Mouse (Mus musculus) thymus, postnatal 4 days (tissue): ENCODE results near the gene Cox8a.

ENCODE experiments used
- DNase-seq: peaks from one replicate; pipeline ENCODE4 v3.0.0; 2021

Cox8a gene

GRCm38 (mm10) chr19:7217162-7217925 lies at the start of gene Cox8a:
Gene Cox8a (minus strand): TSS chr19:7217616.
- DNase-seq: peak; percentile 88

- DNase-seq: peak; percentile 29
Observed at GRCm38 (mm10) chr19:7266421-7266831, 49.0 kb upstream of the Cox8a start.

GRCm38 (mm10) chr19:7265478-7266191 lies 48.2 kb upstream of the Cox8a start:
- peak; percentile 36 for DNase-seq

DNA sequence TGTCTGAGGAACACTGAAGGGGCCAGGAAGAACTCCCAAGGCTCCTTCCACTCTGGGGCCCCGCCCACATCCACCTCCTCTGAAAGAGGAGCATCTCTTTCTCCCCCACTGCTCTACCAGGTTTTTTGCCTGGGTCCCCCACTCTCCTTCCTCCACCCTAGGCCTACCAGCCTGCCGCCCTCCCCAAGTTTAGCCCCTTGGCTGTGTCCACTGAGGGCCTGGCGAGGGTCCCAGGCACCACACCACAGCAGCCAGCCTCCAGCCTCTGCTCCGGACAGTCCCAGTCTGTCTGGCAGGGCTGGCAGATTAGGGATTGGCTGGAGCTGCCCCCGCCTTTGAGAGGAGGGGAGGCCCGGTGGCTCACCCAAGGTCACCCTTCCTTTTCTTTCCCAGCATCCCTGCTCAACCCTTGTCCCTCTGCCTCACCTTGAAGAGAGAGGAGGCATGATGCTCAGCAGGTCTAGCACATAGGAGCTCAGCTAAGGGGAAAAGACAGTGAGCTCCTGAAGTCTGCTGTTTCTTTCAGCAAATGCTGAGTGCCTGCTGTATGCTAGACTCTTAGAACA lies 47.4 kb upstream of the Cox8a start:
- DNase-seq: peak; percentile 40

- peak; percentile 97 for DNase-seq
Observed at GRCm38 (mm10) chr19:7264088-7264765, 46.8 kb upstream of the Cox8a start.

GRCm38 (mm10) chr19:7262592-7262991 lies 45.2 kb upstream of the Cox8a start:
- no peak for DNase-seq

DNA sequence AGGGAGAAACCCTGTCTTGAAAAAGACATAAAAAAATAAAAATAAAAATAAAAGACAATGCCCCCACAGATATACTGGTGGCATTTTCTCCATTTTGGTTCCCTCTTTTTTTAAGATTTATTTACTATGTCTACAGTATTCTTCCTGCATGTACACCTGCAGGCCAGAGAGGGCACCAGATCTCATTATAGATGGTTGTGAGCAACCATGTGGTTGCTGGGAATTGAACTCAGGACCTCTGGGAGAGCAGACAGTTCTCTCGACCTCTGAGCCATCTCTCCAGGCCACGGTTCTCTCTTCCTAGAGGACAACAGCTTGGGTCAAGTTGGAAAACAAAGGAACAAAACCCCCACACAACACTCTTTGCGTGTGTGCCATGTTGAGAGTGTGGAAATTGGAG lies 44.5 kb upstream of the Cox8a start:
- no peak for DNase-seq

DNA sequence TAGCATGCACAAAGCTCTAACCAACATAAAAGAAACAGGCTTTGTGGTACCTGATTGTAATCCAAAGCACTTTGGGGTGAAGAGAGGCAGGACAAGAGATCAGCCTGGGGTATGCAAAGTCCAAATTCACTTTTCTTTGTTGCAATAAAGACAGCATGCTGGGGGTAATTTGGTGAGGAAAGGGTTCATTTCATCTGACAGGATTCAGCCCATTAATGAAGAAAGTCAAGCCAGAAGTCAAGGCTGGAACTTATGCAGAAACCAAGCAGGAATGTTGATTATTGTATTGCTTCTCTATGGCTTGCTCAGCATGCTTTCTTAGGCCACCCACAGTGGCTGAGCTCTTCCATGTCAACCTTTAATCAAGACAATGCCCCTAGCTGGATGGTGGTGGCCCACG lies 44.1 kb upstream of the Cox8a start:
- DNase-seq: no peak

- no peak for DNase-seq
Observed at GRCm38 (mm10) chr19:7257881-7258280, 40.5 kb upstream of the Cox8a start.

- no peak for DNase-seq
Observed at GRCm38 (mm10) chr19:7246021-7246420, 28.6 kb upstream of the Cox8a start.

- DNase-seq: peak; percentile 98
Observed at GRCm38 (mm10) chr19:7240782-7241690, 23.6 kb upstream of the Cox8a start, which contains the start of gene Naa40. Gene Naa40 (minus strand): TSS chr19:7241183.

DNA sequence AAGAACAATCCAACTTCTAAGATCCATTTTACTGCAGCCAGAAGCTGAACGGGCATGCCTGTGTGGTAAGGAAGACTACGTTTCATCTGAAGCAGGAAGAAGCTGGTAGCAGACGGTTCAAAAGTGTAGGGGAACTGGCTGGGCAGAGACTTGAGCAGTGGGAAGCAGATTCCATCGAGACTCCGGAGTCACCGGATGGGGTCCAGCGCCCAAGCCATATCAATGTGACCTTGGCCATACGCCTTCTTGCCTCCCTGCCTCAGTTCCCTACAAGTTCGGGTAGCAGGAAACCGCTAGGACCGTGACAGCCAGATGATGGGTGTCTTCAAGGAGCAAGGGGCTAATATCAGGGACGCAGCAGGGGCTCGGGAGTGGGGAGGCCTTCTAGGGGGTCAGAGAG lies 22.9 kb upstream of the Cox8a start:
- no peak for DNase-seq

- DNase-seq: no peak
Observed at GRCm38 (mm10) chr19:7239574-7239973, 22.2 kb upstream of the Cox8a start.

GRCm38 (mm10) chr19:7236742-7237141 lies 19.3 kb upstream of the Cox8a start:
- no peak for DNase-seq

DNA sequence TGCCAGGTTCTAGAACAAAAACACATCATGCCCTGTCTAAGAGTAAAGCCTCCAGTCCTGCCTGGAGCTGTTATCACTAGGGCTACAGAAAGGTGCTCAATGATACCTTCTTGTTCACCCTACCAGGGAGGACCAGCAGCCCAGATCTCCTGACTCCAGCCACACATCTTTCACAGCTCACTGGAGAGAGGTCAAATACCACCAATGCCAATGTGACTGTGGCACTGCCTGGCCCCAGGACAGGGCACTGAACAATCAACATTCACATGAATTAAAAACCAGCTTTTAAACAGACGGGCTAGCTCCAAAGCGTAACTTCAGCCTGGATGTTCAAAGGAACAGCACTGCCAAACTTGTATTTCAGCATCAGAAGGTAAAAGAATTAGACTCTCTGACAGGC lies 18.6 kb upstream of the Cox8a start:
- no peak for DNase-seq

DNA sequence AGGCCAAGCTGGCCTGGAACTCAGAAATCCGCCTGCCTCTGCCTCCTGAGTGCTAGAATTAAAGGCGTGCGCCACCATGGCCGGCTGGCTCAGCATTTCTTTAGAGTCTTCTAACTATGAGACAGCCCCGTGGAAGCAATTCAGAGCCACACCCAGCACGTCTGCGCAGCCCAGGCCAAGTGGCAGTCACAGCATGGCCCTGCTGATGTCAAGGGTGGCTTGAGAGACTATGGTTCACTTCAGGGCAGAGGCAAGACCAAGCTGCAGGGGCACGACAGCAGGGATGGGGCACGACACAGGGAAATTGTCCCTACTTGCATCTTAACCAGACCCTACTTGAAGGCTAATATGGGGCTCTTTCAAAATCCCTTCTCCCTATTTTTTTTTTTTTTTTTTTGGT lies 18.0 kb upstream of the Cox8a start:
- no peak for DNase-seq

DNA sequence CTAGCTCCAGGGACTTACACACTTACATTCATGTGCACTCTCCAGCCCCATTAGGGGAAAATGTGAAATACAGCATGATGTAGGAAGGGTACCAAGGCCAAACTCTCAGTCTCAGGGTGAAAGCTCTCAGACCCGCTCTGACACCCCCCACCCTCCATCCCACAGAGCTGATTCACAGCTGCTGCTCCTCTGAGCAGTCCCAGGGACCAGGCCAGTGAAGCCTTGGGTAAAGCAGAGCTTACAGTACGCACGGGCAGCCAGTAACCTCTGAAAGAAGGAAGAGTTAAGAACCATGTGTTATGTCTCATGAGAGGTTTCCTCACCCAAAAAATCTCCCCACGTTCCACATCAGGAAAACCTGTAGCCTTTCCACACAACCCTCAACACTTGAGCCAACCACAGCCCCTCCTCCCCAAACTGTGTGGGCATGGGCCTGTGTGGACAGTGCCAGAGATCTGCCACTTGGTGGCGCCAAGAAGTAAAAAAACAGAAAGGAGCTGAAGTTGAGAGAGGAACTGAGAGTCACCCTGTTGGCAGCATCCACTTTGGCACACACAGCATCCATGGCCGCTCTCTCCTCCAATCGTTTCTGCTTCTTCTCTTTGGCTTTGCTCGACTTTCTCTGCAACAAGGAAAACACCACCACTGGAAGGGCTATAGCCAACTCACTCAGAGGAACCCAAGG lies 17.3 kb upstream of the Cox8a start:
- peak; percentile 88 for DNase-seq

GRCm38 (mm10) chr19:7226511-7226914 lies 9.1 kb upstream of the Cox8a start:
- no peak for DNase-seq

- no peak for DNase-seq
Observed at GRCm38 (mm10) chr19:7225096-7225690, 7.8 kb upstream of the Cox8a start.

- DNase-seq: no peak
Observed at GRCm38 (mm10) chr19:7224253-7224652, 6.8 kb upstream of the Cox8a start.

- no peak for DNase-seq
Observed at GRCm38 (mm10) chr19:7223488-7223887, 6.1 kb upstream of the Cox8a start.
